Mouse (Mus musculus): Measurements from ENCODE around the gene Srgap3.

DNA sequence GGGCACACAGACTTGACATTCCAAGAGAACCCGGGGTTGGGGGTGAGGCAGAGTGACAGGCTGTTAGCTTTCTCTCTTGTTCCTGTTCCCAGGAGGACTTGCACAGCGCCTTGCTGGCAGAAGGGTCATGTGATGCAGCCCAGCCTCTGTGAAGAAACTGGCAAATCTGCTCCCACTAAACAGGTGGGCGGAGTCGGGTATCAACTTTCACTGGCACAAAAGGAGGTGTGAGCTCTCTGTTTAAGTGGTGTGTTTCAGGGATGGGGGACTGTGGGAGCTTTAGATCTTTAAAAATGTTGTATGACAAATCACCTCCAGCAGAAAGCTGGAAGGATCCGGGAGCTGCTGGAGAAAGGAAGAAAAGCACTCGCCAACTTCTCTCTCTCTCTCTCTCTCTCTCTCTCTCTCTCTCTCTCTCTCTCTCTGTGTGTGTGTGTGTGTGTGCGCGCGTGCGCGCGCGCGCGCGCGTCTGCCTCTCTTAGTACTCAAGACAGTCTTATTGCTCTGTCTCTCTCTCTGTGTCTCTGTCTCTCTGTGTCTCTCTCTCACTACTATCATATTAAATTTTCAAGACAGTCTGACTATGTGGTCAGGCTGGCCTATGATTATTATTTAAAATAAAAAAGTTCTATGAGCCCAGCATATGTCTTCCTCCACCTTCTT lies 218.2 kb downstream of the Srgap3 start:
- no peak for TF ChIP-seq CTCF (IDR thresholded peaks at IDR 0.05; ENCODE audit: insufficient read depth, low read length)
- no peak for TF ChIP-seq POLR2A (IDR thresholded peaks at IDR 0.05; ENCODE audit: borderline replicate concordance, extremely low read depth, low read depth, low read length)
